Mouse (Mus musculus) MEL (cell line): ENCODE results near the gene Fgfr2. TPM values are rescaled to one million over a fixed set of nuclear protein-coding genes. Genes with fewer than 3 reads are reported as not detected.

Experiments used
- DNase-seq: peaks from one replicate; pipeline ENCODE4 v3.0.0; 2011; ENCODE audit warnings: low read depth, low spot score
- H3K27ac ChIP-seq: 2 replicates; pipeline ENCODE4 v1.5.1; 2012; ENCODE audit warnings: low read depth, mild to moderate bottlenecking, control low read depth, low read length, moderate library complexity; ENCODE audit not compliant: control insufficient read depth
- H3K27me3 ChIP-seq, 2 experiments: fragments of 150-350 bp in 1 of 2; sonication (generic) in 1 of 2; 2 replicates each; pipeline ENCODE4 v1.6.1; 2012; ENCODE audit warnings: low read length in 2 of 2, mild to moderate bottlenecking in 2 of 2, improper control_type of control experiment in 1 of 2, moderate library complexity in 1 of 2; ENCODE audit not compliant: insufficient read depth in 2 of 2, control insufficient read depth in 1 of 2
- H3K36me3 ChIP-seq, 2 experiments: 2 replicates each; pipeline ENCODE4 v1.6.1; 2012 to 2014; ENCODE audit warnings: low read length in 2 of 2, improper control_type of control experiment in 1 of 2, inconsistent platforms in 1 of 2, mild to moderate bottlenecking in 1 of 2; ENCODE audit not compliant: insufficient read depth in 2 of 2, control insufficient read depth in 1 of 2
- H3K4me1 ChIP-seq, 2 experiments: fragments of 150-350 bp in 1 of 2; sonication (generic) in 1 of 2; 2 replicates each; pipeline ENCODE4 v1.6.1; 2012; ENCODE audit warnings: low read length in 2 of 2, improper control_type of control experiment in 1 of 2, mild to moderate bottlenecking in 1 of 2; ENCODE audit not compliant: insufficient read depth in 2 of 2, control insufficient read depth in 1 of 2
- H3K4me3 ChIP-seq, 2 experiments: fragments of 150-350 bp in 1 of 2; sonication (generic) in 1 of 2; 2 replicates each; pipeline ENCODE4 v1.5.1; 2012; ENCODE audit warnings: low read depth in 2 of 2, low read length in 2 of 2, mild to moderate bottlenecking in 2 of 2, moderate library complexity in 2 of 2, control low read depth in 1 of 2, improper control_type of control experiment in 1 of 2; ENCODE audit not compliant: control insufficient read depth in 1 of 2, insufficient read depth in 1 of 2
- H3K79me2 ChIP-seq: 2 replicates; pipeline ENCODE4 v1.6.1; 2012; ENCODE audit warnings: mild to moderate bottlenecking, low read length, moderate library complexity; ENCODE audit not compliant: control insufficient read depth, poor library complexity, insufficient read depth
- H3K9ac ChIP-seq: 2 replicates; pipeline ENCODE4 v1.6.1; 2012; ENCODE audit warnings: low read depth, mild to moderate bottlenecking, control low read depth, low read length, moderate library complexity; ENCODE audit not compliant: control insufficient read depth, poor library complexity, severe bottlenecking
- H3K9me3 ChIP-seq: fragments of 150-350 bp; sonication (generic); replicated peaks from 2 replicates; pipeline ENCODE4 v1.6.1; 2012; ENCODE audit warnings: mild to moderate bottlenecking, low read length, improper control_type of control experiment, moderate library complexity; ENCODE audit not compliant: insufficient read depth
- CHD2 ChIP-seq: IDR thresholded peaks from 2 replicates; pipeline ENCODE4 v1.6.1; 2011; ENCODE audit warnings: low read length, improper control_type of control experiment
- E2F4 ChIP-seq: IDR thresholded peaks from 2 replicates; pipeline ENCODE4 v1.6.1; 2011; ENCODE audit warnings: low read depth, low read length, improper control_type of control experiment, borderline replicate concordance
- ETS1 ChIP-seq: IDR thresholded peaks from 2 replicates; pipeline ENCODE4 v1.6.1; 2012; ENCODE audit warnings: low read depth, mild to moderate bottlenecking, inconsistent platforms, low read length, improper control_type of control experiment, moderate library complexity
- HCFC1 ChIP-seq: IDR thresholded peaks from 2 replicates; pipeline ENCODE4 v1.6.1; 2012; ENCODE audit warnings: low read depth, mild to moderate bottlenecking, inconsistent platforms, low read length, improper control_type of control experiment, moderate library complexity
- KAT2A ChIP-seq: conservative IDR thresholded peaks from 2 replicates; pipeline ENCODE4 v1.6.1; 2012; ENCODE audit warnings: low read depth, low read length, improper control_type of control experiment, inconsistent platforms
- MEF2A ChIP-seq: IDR thresholded peaks from 2 replicates; pipeline ENCODE4 v1.6.1; 2014; ENCODE audit warnings: low read depth, mild to moderate bottlenecking, inconsistent platforms, low read length, improper control_type of control experiment; ENCODE audit not compliant: poor library complexity, insufficient replicate concordance, severe bottlenecking; ENCODE audit errors: extremely low read depth
- NRF1 ChIP-seq: IDR thresholded peaks from 2 replicates; pipeline ENCODE4 v1.6.1; 2014; ENCODE audit warnings: low read depth, mild to moderate bottlenecking, inconsistent platforms, low read length, improper control_type of control experiment, moderate library complexity; ENCODE audit not compliant: poor library complexity, insufficient read depth, severe bottlenecking
- POLR2AphosphoS2 ChIP-seq: IDR thresholded peaks from 2 replicates; pipeline ENCODE4 v1.6.1; 2011; ENCODE audit warnings: low read length, improper control_type of control experiment
- POLR2AphosphoS5 ChIP-seq: IDR thresholded peaks from 2 replicates; pipeline ENCODE4 v1.6.1; 2012; ENCODE audit warnings: low read depth, borderline replicate concordance, mild to moderate bottlenecking, inconsistent platforms, low read length, moderate library complexity, mixed read lengths
- TBP ChIP-seq: IDR thresholded peaks from 2 replicates; pipeline ENCODE4 v1.8.0; 2011; ENCODE audit warnings: low read depth, low read length, improper control_type of control experiment
- TCF12 ChIP-seq: IDR thresholded peaks from 2 replicates; pipeline ENCODE4 v1.6.1; 2014; ENCODE audit warnings: low read depth, mild to moderate bottlenecking, inconsistent platforms, low read length, improper control_type of control experiment, moderate library complexity
- USF1 ChIP-seq: IDR thresholded peaks from 2 replicates; pipeline ENCODE4 v1.6.1; 2014; ENCODE audit warnings: low read depth, mild to moderate bottlenecking, inconsistent platforms, low read length, improper control_type of control experiment, moderate library complexity
- ZMIZ1 ChIP-seq: IDR thresholded peaks from 2 replicates; pipeline ENCODE4 v1.6.1; 2012; ENCODE audit warnings: low read depth, mild to moderate bottlenecking, inconsistent platforms, low read length, improper control_type of control experiment, moderate library complexity
- ZNF384 ChIP-seq: IDR thresholded peaks from 2 replicates; pipeline ENCODE4 v1.6.1; 2012; ENCODE audit warnings: low read depth, mild to moderate bottlenecking, inconsistent platforms, low read length, improper control_type of control experiment
- polyA plus RNA-seq, 2 experiments: library from polyadenylated mRNA; stranded (reverse) in 1 of 2; unstranded in 1 of 2; fragments of >175 nt in 1 of 2; fragments of >200 nt in 1 of 2; gene quantifications; 2 replicates each; pipeline versions ENCODE4 v1.2.1 to v1.2.4; 2012; ENCODE audit warnings: low replicate concordance in 2 of 2, low read depth in 1 of 2; ENCODE audit not compliant: insufficient read length in 2 of 2, insufficient read depth in 1 of 2, missing spikeins in 1 of 2
- total RNA-seq: library from RNA; depleted of rRNA; stranded (reverse); fragments of 300-350 nt; gene quantifications from 2 replicates; pipeline ENCODE4 v1.2.3, GENCODE M21; 2012

Fgfr2 gene
- total and polyA plus RNA-seq, 3 experiments = not detected

- TF ChIP-seq E2F4 = no peak
Observed at GRCm38 (mm10) chr7:130768151-130768550, 2355.0 kb downstream of the Fgfr2 start (continued).

- H3K9ac ChIP-seq = no peak overlapping the region
- no peak for DNase-seq
- no peaks in the 10 kb centered on the region; a peak in 1 of 4 replicates for H3K4me1 ChIP-seq
- H3K27me3 ChIP-seq = no peaks in the 10 kb centered on the region
- H3K27ac ChIP-seq = no peak overlapping the region
- no peaks in the 10 kb centered on the region for H3K9me3 ChIP-seq
- TF ChIP-seq POLR2AphosphoS2 = no peak
- no peak for TF ChIP-seq TCF12
- TF ChIP-seq ZMIZ1 = no peak
- TF ChIP-seq NRF1 = no peak
- TF ChIP-seq, all 39 proteins: peak for 0
- no peaks in the 10 kb centered on the region for H3K79me2 ChIP-seq
- H3K4me3 ChIP-seq = no peak overlapping the region
- H3K36me3 ChIP-seq = no peaks in the 10 kb centered on the region
Observed at GRCm38 (mm10) chr7:130766411-130767170, 2356.6 kb downstream of the Fgfr2 start.

- TF ChIP-seq ZNF384 (no peak), CHD2 (no peak), USF1 (no peak), HCFC1 (no peak), KAT2A (no peak), MEF2A (no peak), POLR2AphosphoS5 (no peak), TBP (no peak), ETS1 (no peak)
- H3K9me3 ChIP-seq = no peaks in the 10 kb centered on the region
- H3K27me3 ChIP-seq = no peaks in the 10 kb centered on the region
- no peak overlapping the region for H3K9ac ChIP-seq
- no peaks in the 10 kb centered on the region for H3K4me1 ChIP-seq
- no peak for DNase-seq
- H3K4me3 ChIP-seq = no peak overlapping the region
- no peak overlapping the region for H3K27ac ChIP-seq
- H3K36me3 ChIP-seq = no peaks in the 10 kb centered on the region
- H3K79me2 ChIP-seq = no peaks in the 10 kb centered on the region
Observed at GRCm38 (mm10) chr7:130764160-130764559, 2359.0 kb downstream of the Fgfr2 start.
